Mouse (Mus musculus): Measurements from ENCODE around the gene Gp1ba.

Gene Gp1ba

GRCm38 (mm10) chr11:70669582-70670345, 30.8 kb downstream of the Gp1ba start:
- DNase-seq (ENCODE audit: low spot score in 2 of 2) = peak in 1 of 2 experiments; percentile 78

- peak in 1 of 2 experiments; percentile 30 for DNase-seq (ENCODE audit: low spot score in 2 of 2)
Observed at GRCm38 (mm10) chr11:70670483-70670882, 31.6 kb downstream of the Gp1ba start.

- DNase-seq (ENCODE audit: low spot score in 2 of 2) = no peak
Observed at GRCm38 (mm10) chr11:70671333-70672047, 32.6 kb downstream of the Gp1ba start.

GRCm38 (mm10) chr11:70674014-70674413, 35.1 kb downstream of the Gp1ba start:
- no peak for DNase-seq (ENCODE audit: low spot score in 2 of 2)

GRCm38 (mm10) chr11:70674501-70674900, 35.6 kb downstream of the Gp1ba start:
- DNase-seq (ENCODE audit: low spot score in 2 of 2) = no peak

- no peak for DNase-seq (ENCODE audit: low spot score in 2 of 2)
Observed at GRCm38 (mm10) chr11:70678092-70678491, 39.2 kb downstream of the Gp1ba start.

- DNase-seq (ENCODE audit: low spot score in 2 of 2) = no peak
Observed at GRCm38 (mm10) chr11:70678576-70678975, 39.7 kb downstream of the Gp1ba start.

GRCm38 (mm10) chr11:70679361-70679760, 40.4 kb downstream of the Gp1ba start:
- DNase-seq (ENCODE audit: low spot score in 2 of 2) = no peak

- peak in 1 of 2 experiments; percentile 33 for DNase-seq (ENCODE audit: low spot score in 2 of 2)
Observed at GRCm38 (mm10) chr11:70679894-70680293, 41.0 kb downstream of the Gp1ba start.

- no peak for DNase-seq (ENCODE audit: low spot score in 2 of 2)
Observed at GRCm38 (mm10) chr11:70681170-70681569, 42.2 kb downstream of the Gp1ba start.

- peak in 1 of 2 experiments; percentile 47 for DNase-seq (ENCODE audit: low spot score in 2 of 2)
Observed at GRCm38 (mm10) chr11:70681897-70682581, 43.1 kb downstream of the Gp1ba start.

GRCm38 (mm10) chr11:70683640-70684039, 44.7 kb downstream of the Gp1ba start:
- no peak for DNase-seq (ENCODE audit: low spot score in 2 of 2)

- DNase-seq (ENCODE audit: low spot score in 2 of 2) = peak; percentile 44 to 78
Observed at GRCm38 (mm10) chr11:70686901-70687566, 48.1 kb downstream of the Gp1ba start.

- peak; percentile 55 to 85 for DNase-seq (ENCODE audit: low spot score in 2 of 2)
Observed at GRCm38 (mm10) chr11:70687601-70688199, 48.8 kb downstream of the Gp1ba start, which contains the start of gene Camta2. Camta2 (minus strand) TSS chr11:70688105.

- no peak for DNase-seq (ENCODE audit: low spot score in 2 of 2)
Observed at GRCm38 (mm10) chr11:70688372-70688771, 49.5 kb downstream of the Gp1ba start.

GRCm38 (mm10) chr11:70689578-70689977, 50.7 kb downstream of the Gp1ba start:
- DNase-seq (ENCODE audit: low spot score in 2 of 2) = no peak

Measured in left cerebral cortex, adult 9 months (tissue).